Mouse (Mus musculus): ENCODE data around the gene Evc.

Gene Evc

GRCm38 (mm10) chr5:37242360-37243168 lies 94.1 kb downstream of the Evc start:
- no peak for DNase-seq (ENCODE audit: low read depth, low spot score)

DNA sequence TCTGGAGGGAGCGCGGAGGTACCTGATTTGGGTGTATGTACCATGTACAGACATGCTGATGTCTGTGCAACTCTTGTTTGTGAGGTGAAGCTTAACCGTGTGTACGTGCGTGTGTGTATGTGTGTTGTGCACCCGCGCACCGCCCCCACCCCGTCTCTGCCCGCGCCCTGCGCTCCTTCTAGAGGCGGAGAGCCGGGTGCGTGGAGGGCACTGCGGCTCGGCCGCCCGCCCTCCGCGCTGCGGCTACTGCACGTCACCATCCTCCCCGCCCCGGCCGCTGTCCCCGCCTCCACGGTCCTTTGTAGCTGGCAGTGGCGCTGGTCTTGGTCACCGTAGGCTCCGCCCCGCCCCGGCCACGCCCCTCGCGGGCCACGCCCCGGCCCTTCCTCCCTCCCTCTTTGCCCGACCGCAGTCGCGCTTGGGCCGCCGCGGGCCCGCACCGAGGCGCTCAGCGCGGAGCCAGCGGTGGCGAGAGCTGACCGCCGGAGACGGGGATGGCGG lies 95.0 kb downstream of the Evc start, which contains the start of gene Crmp1:
Gene Crmp1, plus strand, starts transcription at position 290 of the 501 bp plus-strand sequence.
- peak; percentile 70 for DNase-seq (ENCODE audit: low read depth, low spot score)

DNA sequence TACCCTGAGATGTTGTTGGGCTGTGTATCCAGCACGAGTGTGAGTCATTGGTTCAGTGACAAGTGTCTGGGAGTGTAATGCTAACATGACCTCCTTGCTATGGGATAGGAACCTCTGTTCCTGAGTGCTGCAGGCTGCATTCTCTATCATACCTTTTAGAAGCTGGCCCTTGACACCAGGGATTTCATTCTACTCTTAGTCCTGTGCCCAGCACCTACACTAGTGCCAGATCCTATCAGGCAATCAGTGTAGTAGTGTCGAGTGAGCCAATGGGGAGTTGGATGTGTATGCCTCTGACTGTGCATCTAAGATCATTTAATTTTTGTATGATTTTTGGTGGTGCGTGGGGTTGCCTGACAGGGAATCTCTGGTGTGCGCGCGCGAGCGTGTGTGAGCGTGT lies 95.5 kb downstream of the Evc start:
- DNase-seq (ENCODE audit: low read depth, low spot score): no peak

DNA sequence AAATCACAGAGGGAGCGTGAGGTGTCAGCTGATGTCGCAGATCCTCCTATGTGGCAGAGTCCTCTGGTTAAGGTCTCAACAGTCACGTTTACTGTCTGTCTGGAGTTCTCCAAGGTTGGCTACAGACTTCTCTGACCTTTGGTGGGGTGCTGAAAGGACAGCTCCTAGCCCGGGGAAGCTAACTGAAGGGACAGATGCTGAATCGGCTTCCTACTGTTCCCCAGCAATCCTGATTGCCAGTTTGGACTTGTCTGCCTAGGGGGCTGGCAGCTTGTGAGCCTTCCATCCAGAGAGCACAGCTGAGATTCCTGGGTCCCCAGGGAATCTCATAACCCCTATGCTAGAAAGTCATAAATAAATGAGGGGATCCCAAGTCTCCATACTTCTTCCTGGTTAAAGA lies 96.1 kb downstream of the Evc start:
- no peak for DNase-seq (ENCODE audit: low read depth, low spot score)

Measured in brain, embryonic 18.5 days (tissue).